Mouse (Mus musculus) cerebellum, adult 2 months (tissue): ENCODE results near the gene Chrm5. TPM values are rescaled to one million over a fixed set of nuclear protein-coding genes. Genes with fewer than 3 reads are reported as not detected.

ENCODE experiments used
- DNase-seq, 2 experiments: peaks; one replicate each; pipeline ENCODE4 v3.0.0; 2021
- H3K27ac ChIP-seq: fragments of 200-500 bp; 2 replicates; pipeline ENCODE4 v1.5.1; 2012; ENCODE audit warnings: low read length, control low read depth, inconsistent platforms; ENCODE audit not compliant: insufficient read depth
- H3K27me3 ChIP-seq: fragments of 200-500 bp; 2 replicates; pipeline ENCODE4 v1.6.1; 2012; ENCODE audit warnings: inconsistent platforms, mild to moderate bottlenecking, low read length, moderate library complexity; ENCODE audit not compliant: control insufficient read depth, insufficient read depth
- H3K4me1 ChIP-seq: fragments of 200-500 bp; 2 replicates; pipeline ENCODE4 v1.6.1; 2011; ENCODE audit warnings: low read length; ENCODE audit not compliant: control insufficient read depth, insufficient read depth
- H3K4me3 ChIP-seq: fragments of 200-500 bp; replicated peaks from 2 replicates; pipeline ENCODE3; 2011; ENCODE audit warnings: mild to moderate bottlenecking, low read depth, low read length, control low read depth; ENCODE audit not compliant: insufficient read depth
- CTCF ChIP-seq: fragments of 200-500 bp; IDR thresholded peaks from 2 replicates; pipeline ENCODE4 v1.5.1; 2011; ENCODE audit warnings: low read depth, mild to moderate bottlenecking, control low read depth, low read length, moderate library complexity, borderline replicate concordance; ENCODE audit not compliant: insufficient read depth
- POLR2A ChIP-seq: fragments of 200-500 bp; IDR thresholded peaks from 2 replicates; pipeline ENCODE4 v1.6.1; 2011; ENCODE audit warnings: low read length, control low read depth, borderline replicate concordance; ENCODE audit not compliant: insufficient read depth
- WGBS: fragments of 180-500 bp; shearing (Covaris S2); methylation state at CpG from one replicate; pipeline ENCODE4 v1.1.7; 2018; 5-methylcytosine and 5-hydroxymethylcytosine counted together
- polyA plus RNA-seq: library from polyadenylated mRNA; depleted of rRNA; stranded (reverse); fragments of >200 nt; gene quantifications from 2 replicates; pipeline ENCODE4 v1.2.3, GENCODE M21; 2012; rRNA removed

Chrm5 gene
- polyA plus RNA-seq, 1 experiment: 0.41 TPM

DNA sequence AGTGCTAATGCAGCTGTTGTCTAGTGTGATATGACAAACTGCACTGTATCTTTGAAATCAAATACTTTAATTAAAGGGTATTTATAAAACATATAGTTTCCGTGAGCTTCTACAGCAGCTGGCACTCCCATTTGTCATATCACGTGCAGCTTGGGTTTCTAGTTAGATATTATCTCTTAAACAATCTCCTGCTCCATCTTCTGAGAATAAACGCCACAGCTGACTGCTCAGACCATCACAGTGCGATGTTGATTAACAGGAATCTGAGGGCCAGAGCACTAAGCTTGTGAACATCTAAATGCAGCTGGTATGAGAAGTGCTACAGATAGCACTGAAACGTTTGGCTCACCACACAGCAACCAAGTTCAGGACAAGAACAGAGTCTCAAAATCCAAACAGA lies 50.2 kb downstream of the Chrm5 start:
- Histone ChIP-seq H3K4me3 (no peak overlapping the region), H3K27ac (no peak overlapping the region), H3K27me3 (no peaks in the 10 kb centered on the region), H3K4me1 (no peaks in the 10 kb centered on the region)
- no peak for TF ChIP-seq CTCF
- TF ChIP-seq POLR2A: no peak
- 81% methylated on average over 5 of the region's 5 CpGs for WGBS
- no peak for DNase-seq

DNA sequence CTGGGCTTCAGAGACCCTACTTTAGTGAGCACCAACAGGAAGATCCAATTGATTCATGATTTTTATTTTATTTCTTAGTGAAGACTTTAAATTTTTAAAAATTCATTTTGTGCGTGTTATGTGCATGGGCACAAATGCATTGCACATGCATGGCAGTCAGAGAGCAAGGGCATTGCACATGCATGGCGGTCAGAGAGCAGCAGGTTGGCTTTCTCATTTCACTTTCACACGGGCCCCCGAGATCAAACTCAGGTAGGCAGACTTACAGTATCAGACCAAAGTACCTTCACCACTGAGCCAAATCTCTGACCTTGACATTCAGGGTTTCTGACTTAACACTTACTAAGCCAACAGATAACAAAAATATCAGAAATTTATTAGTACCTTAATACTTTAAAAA lies 50.9 kb downstream of the Chrm5 start:
- Histone ChIP-seq H3K4me1 (no peaks in the 10 kb centered on the region), H3K27ac (no peak overlapping the region), H3K4me3 (no peak overlapping the region), H3K27me3 (no peaks in the 10 kb centered on the region)
- TF ChIP-seq POLR2A: no peak
- no peak for TF ChIP-seq CTCF
- no peak for DNase-seq
- WGBS: 89% methylated on average over 4 of the region's 4 CpGs

Other genes with a start within 250 kb of the Chrm5 start
- 219 and 231 TPM in 2 replicates for gene Lpcat4, start 241.3 kb downstream of the Chrm5 start, polyA plus RNA-seq
- gene Nutm1, start 221.5 kb downstream of the Chrm5 start, polyA plus RNA-seq: not detected in 2 replicates
- gene Nop10, start 218.8 kb downstream of the Chrm5 start, polyA plus RNA-seq: 99.7 and 104 TPM in 2 replicates
- 96.9 and 98.7 TPM in 2 replicates for gene Slc12a6, start 214.9 kb downstream of the Chrm5 start, polyA plus RNA-seq
- 0.19 TPM in 1 of 2 replicates, not detected in the other for gene Gm21985, start 214.5 kb downstream of the Chrm5 start, polyA plus RNA-seq
- gene Emc4, start 112.7 kb downstream of the Chrm5 start, polyA plus RNA-seq: 249 and 256 TPM in 2 replicates
- gene Katnbl1, start 101.6 kb downstream of the Chrm5 start, polyA plus RNA-seq: 10.7 and 11.3 TPM in 2 replicates
- gene Emc7, start 25.8 kb downstream of the Chrm5 start, polyA plus RNA-seq: 40.4 and 41.3 TPM in 2 replicates
- gene Aven, start 12.2 kb upstream of the Chrm5 start, polyA plus RNA-seq: 14.6 and 19.1 TPM in 2 replicates